Mouse (Mus musculus): ENCODE results near the gene Hnrnpa0.
"Not testable (repeated sequence)": the region's sequence is repeated elsewhere in the genome, so short reads cannot be mapped to it uniquely, and the experiment has no call there.

DNA sequence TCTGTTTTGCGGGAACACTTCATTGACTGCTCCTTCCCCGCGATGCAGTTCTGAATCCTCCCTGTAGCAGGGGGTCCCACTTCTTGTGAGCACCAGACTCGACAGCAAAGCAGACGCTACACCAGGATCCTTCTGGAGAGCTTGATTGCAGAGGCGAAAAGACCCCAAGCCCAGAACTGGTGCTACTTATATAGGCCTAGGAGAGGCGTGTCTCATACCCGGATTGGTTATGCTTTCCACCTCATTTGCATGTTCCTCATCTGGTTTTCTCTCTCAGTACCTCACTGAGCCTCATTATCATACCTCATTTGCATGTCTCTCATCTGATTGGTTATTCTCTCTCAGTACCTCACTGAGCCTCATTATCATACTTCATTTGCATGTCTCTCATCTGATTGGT, 18.2 kb upstream of the Hnrnpa0 start:
- not testable (repeated sequence) for TF ChIP-seq CTCF (IDR thresholded peaks at IDR 0.05; ENCODE audit: insufficient read depth, low read length); POLR2A (IDR thresholded peaks at IDR 0.05; ENCODE audit: borderline replicate concordance, extremely low read depth, low read depth, low read length)

Data from lung, adult 2 months (tissue).